Mouse (Mus musculus) frontal cortex, postnatal 10 days (tissue): ENCODE measurements around the gene Lrp10.

Experiments
- DNase-seq, 2 experiments: peaks; one replicate each; pipeline ENCODE4 v3.0.0; 2022; ENCODE audit warnings: low spot score in 2 of 2, mixed read lengths in 1 of 2

Lrp10 gene

GRCm38 (mm10) chr14:54433941-54434531 is 29.9 kb upstream of the Lrp10 start:
- no peak for DNase-seq

- no peak for DNase-seq
Observed at GRCm38 (mm10) chr14:54435194-54435918, 28.6 kb upstream of the Lrp10 start.

- no peak for DNase-seq
Observed at GRCm38 (mm10) chr14:54439155-54439554, 24.8 kb upstream of the Lrp10 start.

- DNase-seq = no peak
Observed at GRCm38 (mm10) chr14:54439610-54440009, 24.3 kb upstream of the Lrp10 start.

- DNase-seq = no peak
Observed at GRCm38 (mm10) chr14:54440538-54440937, 23.4 kb upstream of the Lrp10 start.

- no peak for DNase-seq
Observed at GRCm38 (mm10) chr14:54441365-54441764, 22.6 kb upstream of the Lrp10 start.

- no peak for DNase-seq
Observed at GRCm38 (mm10) chr14:54442548-54442947, 21.4 kb upstream of the Lrp10 start.

GRCm38 (mm10) chr14:54443196-54443595 is 20.7 kb upstream of the Lrp10 start:
- no peak for DNase-seq

GRCm38 (mm10) chr14:54443712-54444618 is 20.0 kb upstream of the Lrp10 start:
- DNase-seq = no peak

GRCm38 (mm10) chr14:54445476-54445875 is 18.5 kb upstream of the Lrp10 start:
- DNase-seq = no peak

GRCm38 (mm10) chr14:54453566-54453965 is 10.4 kb upstream of the Lrp10 start:
- DNase-seq = no peak

- no peak for DNase-seq
Observed at GRCm38 (mm10) chr14:54454669-54455528, 9.0 kb upstream of the Lrp10 start.

- no peak for DNase-seq
Observed at GRCm38 (mm10) chr14:54457907-54458569, 5.9 kb upstream of the Lrp10 start.

GRCm38 (mm10) chr14:54462146-54462545 is 1.8 kb upstream of the Lrp10 start:
- DNase-seq = no peak

GRCm38 (mm10) chr14:54463108-54463958 is 604 bp upstream of the Lrp10 start:
- no peak for DNase-seq

- no peak for DNase-seq
Observed at GRCm38 (mm10) chr14:54464293-54465005, 512 bp downstream of the Lrp10 start.

- no peak for DNase-seq
Observed at GRCm38 (mm10) chr14:54471467-54471866, 7.5 kb downstream of the Lrp10 start.

- DNase-seq = no peak
Observed at GRCm38 (mm10) chr14:54472671-54473070, 8.7 kb downstream of the Lrp10 start.

- no peak for DNase-seq
Observed at GRCm38 (mm10) chr14:54474744-54475143, 10.8 kb downstream of the Lrp10 start.
